Mouse (Mus musculus): ENCODE measurements around the gene Muc20.

DNA sequence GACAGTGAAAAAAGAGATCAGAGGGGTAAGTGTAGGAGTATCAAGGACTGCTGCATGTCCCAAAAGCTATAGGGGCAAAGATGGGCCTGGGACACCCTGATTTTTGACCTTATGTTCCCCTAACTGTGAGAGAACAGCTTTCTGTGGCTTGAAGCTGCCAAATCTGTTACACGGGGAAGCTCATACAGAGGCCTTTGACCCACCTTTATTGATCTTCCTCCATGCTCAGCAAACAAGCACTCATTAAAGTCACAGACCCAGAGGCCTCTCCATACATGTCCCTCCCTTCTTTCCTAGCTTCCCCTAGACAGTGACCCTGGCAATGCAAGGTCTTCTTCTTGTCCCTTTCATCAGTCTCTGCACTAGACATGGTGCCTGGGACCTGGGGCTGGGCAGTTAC, 68.5 kb downstream of the Muc20 start:
- no peak for TF ChIP-seq EP300 (IDR thresholded peaks at IDR 0.05; ENCODE audit: insufficient read depth, low read depth, low read length)
- no peak for TF ChIP-seq CTCF (IDR thresholded peaks at IDR 0.05)
- no peak for TF ChIP-seq POLR2A (IDR thresholded peaks at IDR 0.05; ENCODE audit: insufficient read depth, low read depth, low read length)

All from heart, adult 2 months (tissue).